Comparison of ENCODE assay signal across 22 mouse cellular contexts in the genomic region with DNA sequence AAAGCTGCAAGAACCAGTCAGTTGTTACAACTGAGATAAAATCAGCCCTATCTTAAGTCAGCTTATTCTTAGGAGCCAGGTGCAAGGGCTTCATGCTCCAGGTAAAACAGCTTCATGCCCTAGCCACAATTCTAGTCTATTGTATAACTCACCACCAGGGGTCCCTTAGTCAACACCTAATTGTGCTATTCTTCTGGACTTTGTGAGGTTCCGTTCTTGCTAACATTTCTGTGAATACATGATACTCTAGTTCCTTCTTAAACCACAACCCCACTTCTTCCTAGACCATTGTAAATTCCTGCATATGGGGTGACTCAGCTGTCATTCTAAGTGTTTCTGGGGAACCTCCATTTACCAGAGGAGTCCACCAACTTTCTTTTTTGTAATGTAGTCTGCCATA. TPM values are rescaled to one million over a fixed set of nuclear protein-coding genes. Genes with fewer than 3 reads are reported as not detected.
DNase-seq lines count a peak whose midpoint lies in the region; ATAC-seq and TF ChIP-seq lines count a peak whose summit lies in the region.
"Had no signal": no experiment of that assay in that cellular context is flagged by ENCODE, and none has a peak within 500 bp of the region (broad histone marks: within the 10 kb centered on the region; RNA-seq: fewer than 3 reads in every experiment).

No protein-coding gene starts in this region.

- peak; percentile 50 to 74; a peak in 3 of 4 replicates for TF ChIP-seq CTCF in CH12.LX (conservative IDR thresholded peaks at IDR 0.05 in 1 of 2, IDR thresholded peaks at IDR 0.05 in 1 of 2; ENCODE audit: low read depth in 2 of 2, low read length in 2 of 2)

- peaks cover 0 to 15% of the 10 kb centered on the region in 2 experiments; a peak in 1 of 4 replicates for H3K4me1 ChIP-seq in CH12.LX (ENCODE audit: control insufficient read depth in 1 of 2, insufficient read depth in 2 of 2)
- H3K4me1 ChIP-seq: lung, embryonic 15.5 days; midbrain, embryonic 15.5 days had no signal

- no peaks in the 10 kb centered on the region for H3K36me3 ChIP-seq in CH12.LX (replicated peaks in 1 of 2; ENCODE audit: control insufficient read depth in 1 of 2, insufficient read depth in 1 of 2, low read length in 1 of 2)
- H3K36me3 ChIP-seq: lung, embryonic 15.5 days; midbrain, embryonic 15.5 days had no signal

- H3K4me2 ChIP-seq in CH12.LX (ENCODE audit: insufficient read depth, low read depth, poor library complexity, severe bottlenecking), result no peak overlapping the region; the same call in 1 of the 2 replicates
- H3K4me2 ChIP-seq: lung, embryonic 15.5 days; midbrain, embryonic 15.5 days had no signal

- peak; percentile 24 for DNase-seq in lung, postnatal 25 days (ENCODE audit: low spot score)
- no peak for DNase-seq in lung, postnatal 14 days
- peak; percentile 36 for DNase-seq in CH12.LX (ENCODE audit: extremely low read depth)
- DNase-seq in thymus, postnatal 4 days, result no peak
- DNase-seq in adrenal gland, postnatal 36 days, result no peak
- DNase-seq: adrenal gland, postnatal 14 days; cerebellum, postnatal 10 days; heart, adult 18-20 months; heart, postnatal 10 days; kidney, postnatal 10 days; layer of hippocampus, adult 9-11 months; right cerebral cortex, postnatal 4 days; thymus, postnatal 14 days had no signal

- no peak overlapping the region for H3K4me3 ChIP-seq in CH12.LX (replicated peaks in 1 of 3; ENCODE audit: low read depth in 2 of 3, low read length in 2 of 3, poor library complexity in 1 of 3)
- H3K4me3 ChIP-seq: lung, embryonic 15.5 days; midbrain, embryonic 15.5 days had no signal

- in situ Hi-C loops in CH12.LX (cut with MboI; ENCODE audit: low pct_ligation_motif_present, low pct_unique_long_range_greater_than_20kb, low sequenced_read_pairs), result loop anchor here (25.0 kb wide), 2 partner anchors 535 to 710 kb away; a partner anchor contains a TSS

- dilution Hi-C loops in CH12.LX (cut with MboI; ENCODE audit: extremely low pct_ligation_motif_present, extremely low pct_unique_long_range_greater_than_20kb, low sequenced_read_pairs), result no loop called here

- H3K9ac ChIP-seq in CH12.LX (ENCODE audit: insufficient read depth, low read depth), result no peak overlapping the region
- H3K9ac ChIP-seq: lung, embryonic 15.5 days; midbrain, embryonic 15.5 days had no signal

- H3K9me3 ChIP-seq in CH12.LX (replicated peaks; ENCODE audit: low read length), result no peaks in the 10 kb centered on the region
- H3K9me3 ChIP-seq: lung, embryonic 15.5 days; midbrain, embryonic 15.5 days had no signal

- no peaks in the 10 kb centered on the region for H3K79me2 ChIP-seq in CH12.LX (replicated peaks; ENCODE audit: control insufficient read depth, extremely low read depth, insufficient read depth, poor library complexity, severe bottlenecking)

- TF ChIP-seq RAD21 in CH12.LX (IDR thresholded peaks at IDR 0.05; ENCODE audit: low read depth, low read length), result peak; percentile 71

- no peak for TF ChIP-seq EP300 in CH12.LX (IDR thresholded peaks at IDR 0.05; ENCODE audit: low read length)

- no peak for TF ChIP-seq POLR2A in CH12.LX (IDR thresholded peaks at IDR 0.05; ENCODE audit: low read depth, low read length)

- no peak overlapping the region for H3K27ac ChIP-seq in CH12.LX (ENCODE audit: insufficient read depth, low read depth)
- H3K27ac ChIP-seq: lung, embryonic 15.5 days; midbrain, embryonic 15.5 days had no signal

- H3K27me3 ChIP-seq in CH12.LX (replicated peaks), result no peaks in the 10 kb centered on the region
- H3K27me3 ChIP-seq: lung, embryonic 15.5 days; midbrain, embryonic 15.5 days had no signal

- ATAC-seq in common myeloid progenitor, adult 5-6 weeks (replicated peaks; ENCODE audit: low read depth, poor library complexity, severe bottlenecking), result peak; percentile 96
- ATAC-seq in neutrophil, adult 5-6 weeks (ENCODE audit: extremely low read depth, insufficient number of reproducible peaks, low FRiP score, poor library complexity, severe bottlenecking), result peak; percentile 85
- ATAC-seq in megakaryocyte-erythroid progenitor cell, adult 5-6 weeks (replicated peaks; ENCODE audit: low FRiP score, low TSS enrichment, poor library complexity, severe bottlenecking), result no peak
- ATAC-seq: forebrain, embryonic 16.5 days; midbrain, embryonic 15.5 days had no signal

TF ChIP-seq in CH12.LX, 34 proteins besides CTCF, POLR2A, EP300 and RAD21:
- no peak for TF ChIP-seq USF1 (IDR thresholded peaks at IDR 0.05; ENCODE audit: low read depth, low read length)
- peak; percentile 34; the same call in 1 of the 2 replicates for TF ChIP-seq ZC3H11A (IDR thresholded peaks at IDR 0.05; ENCODE audit: low read depth, low read length)
- peak; percentile 75 for TF ChIP-seq SMC3 (IDR thresholded peaks at IDR 0.05; ENCODE audit: low read depth, low read length)

RNA-seq across cellular contexts. Expression of a gene that starts 57.9 kb away (rescaled TPM):
- total RNA-seq in CH12.LX (2012; rRNA removed) (3.4 and 3.8 TPM in 2 replicates), CH12.LX (2014; rRNA removed) (14.5 and 15.3 TPM in 2 replicates)
- 1.0 and 2.7 TPM in 2 replicates for polyA plus RNA-seq in CH12.LX (2012; ENCODE audit: insufficient read length, low read depth)
- total RNA-seq in common myeloid progenitor, adult 5-6 weeks (2017), result not detected in 2 replicates
- total RNA-seq in neutrophil, adult 5-6 weeks (2017), result 45.4 and 66.6 TPM in 2 replicates
- 1 to 10 TPM; 1.5 to 1.7 TPM for total RNA-seq in adrenal gland, postnatal 36 days (2021)
- not detected in 2 replicates for total RNA-seq in megakaryocyte-erythroid progenitor cell, adult 5-6 weeks (2014; fragmentation: Nextera tagmentation)
- total RNA-seq in megakaryocyte-erythroid progenitor cell, adult 5-6 weeks (2017), result not detected in 2 replicates
- total RNA-seq: left cerebral cortex, postnatal 10 days had no signal
- polyA plus RNA-seq: forebrain, embryonic 16.5 days; stomach, embryonic 14.5 days had no signal

RNA-seq across cellular contexts. Expression of a gene that starts 57.9 kb away (rescaled TPM):
- total RNA-seq in CH12.LX (2012; rRNA removed), result 1.3 and 1.7 TPM in 2 replicates
- total RNA-seq in CH12.LX (2014; rRNA removed), result 3.1 and 6.1 TPM in 2 replicates
- 13.0 and 19.4 TPM in 2 replicates for polyA plus RNA-seq in CH12.LX (2012; ENCODE audit: insufficient read length, low read depth)
- total RNA-seq in common myeloid progenitor, adult 5-6 weeks (2017), result 8.1 and 11.0 TPM in 2 replicates
- 1,031 and 1,160 TPM in 2 replicates for total RNA-seq in neutrophil, adult 5-6 weeks (2017)
- total RNA-seq in adrenal gland, postnatal 36 days (2021), result 1 to 10 TPM; 1.3 to 2.9 TPM
- total RNA-seq in megakaryocyte-erythroid progenitor cell, adult 5-6 weeks (2014; fragmentation: Nextera tagmentation), result 2.7 TPM in 1 of 2 replicates, not detected in the other
- total RNA-seq in megakaryocyte-erythroid progenitor cell, adult 5-6 weeks (2017), result 1.8 and 6.6 TPM in 2 replicates
- total RNA-seq: left cerebral cortex, postnatal 10 days had no signal
- polyA plus RNA-seq: forebrain, embryonic 16.5 days; neural tube, embryonic 11.5 days had no signal

Comparison
In these comparisons a context has a peak if more than half of its experiments do, and no peak if none do; other contexts are left out.
1. DNase-seq: peak in lung, postnatal 25 days (single experiment) and CH12.LX (single experiment); none in lung, postnatal 14 days (single experiment), thymus, postnatal 4 days (single experiment) and adrenal gland, postnatal 36 days (0 of 2).
2. RNA of a gene that starts 57.9 kb away (total RNA-seq): 1,031 to 1,160 TPM in neutrophil, adult 5-6 weeks; 8.1 to 11.0 TPM in common myeloid progenitor, adult 5-6 weeks, 1.8 to 6.6 TPM in megakaryocyte-erythroid progenitor cell, adult 5-6 weeks, 1.3 to 6.1 TPM in CH12.LX and 1.3 to 2.9 TPM in adrenal gland, postnatal 36 days; every median in the first group is over 10 times any median in the second.